Mouse (Mus musculus) embryonic facial prominence, embryonic 11.5 days (tissue): ENCODE measurements around the gene Gm20219. TPM values are rescaled to one million over a fixed set of nuclear protein-coding genes. Genes with fewer than 3 reads are reported as not detected.

ENCODE experiments used
- ATAC-seq: fragments of 200-750 bp; cut with Nextera tagmentation; replicated peaks from 2 replicates; pipeline ENCODE4 v1.8.0; 2017; ENCODE audit warnings: low read depth; ENCODE audit not compliant: insufficient number of reproducible peaks, low FRiP score, low TSS enrichment
- DNase-seq: peaks from one replicate; pipeline ENCODE4 v3.0.0-alpha.2; 2015; ENCODE audit warnings: low spot score
- H3K27ac ChIP-seq: fragments of 300-500 bp; sonication (generic); replicated peaks from 2 replicates; pipeline ENCODE4 v1.5.1; 2014; ENCODE audit warnings: mild to moderate bottlenecking, low read depth, low read length, control low read depth
- H3K27me3 ChIP-seq: fragments of 300-500 bp; sonication (generic); 2 replicates; pipeline ENCODE4 v1.6.1; 2014; ENCODE audit warnings: mild to moderate bottlenecking, low read length, moderate library complexity, mixed read lengths; ENCODE audit not compliant: control insufficient read depth, insufficient read depth
- H3K36me3 ChIP-seq: fragments of 300-500 bp; sonication (generic); replicated peaks from 2 replicates; pipeline ENCODE4 v1.6.1; 2014; ENCODE audit warnings: low read depth, mild to moderate bottlenecking, low read length, moderate library complexity, mixed read lengths; ENCODE audit not compliant: control insufficient read depth, insufficient read depth
- H3K4me1 ChIP-seq: fragments of 300-500 bp; sonication (generic); 2 replicates; pipeline ENCODE4 v1.6.1; 2014; ENCODE audit warnings: low read length, mixed read lengths; ENCODE audit not compliant: control insufficient read depth, insufficient read depth
- H3K4me2 ChIP-seq: fragments of 300-500 bp; sonication (generic); 2 replicates; pipeline ENCODE4 v1.6.1; 2014; ENCODE audit warnings: low read depth, mild to moderate bottlenecking, control low read depth, low read length, moderate library complexity
- H3K4me3 ChIP-seq: fragments of 300-500 bp; sonication (generic); 2 replicates; pipeline ENCODE4 v1.5.1; 2014; ENCODE audit warnings: low read depth, low read length, control low read depth
- H3K9ac ChIP-seq: fragments of 300-500 bp; sonication (generic); replicated peaks from 2 replicates; pipeline ENCODE4 v1.6.1; 2014; ENCODE audit warnings: mild to moderate bottlenecking, control low read depth, low read length
- H3K9me3 ChIP-seq: fragments of 300-500 bp; sonication (generic); replicated peaks from 2 replicates; pipeline ENCODE4 v1.6.1; 2016; ENCODE audit warnings: mild to moderate bottlenecking, low read length, inconsistent platforms, mixed read lengths; ENCODE audit not compliant: control insufficient read depth
- WGBS: fragments of 180-500 bp; shearing (Covaris S2); extraction: QIAGEN DNeasy Blood & Tissue Kit; methylation state at CpG from one replicate; pipeline ENCODE4 v1.1.7; 2014; 5-methylcytosine and 5-hydroxymethylcytosine counted together
- polyA plus RNA-seq: library from polyadenylated mRNA; unstranded; fragments of >200 nt; fragmentation: Nextera tagmentation; extraction: Ambion mirVana; gene quantifications from 2 replicates; pipeline ENCODE4 v1.2.1, GENCODE M21; 2014

The Gm20219 gene
- polyA plus RNA-seq, 1 experiment from 2014 or later, result 0.70 TPM

GRCm38 (mm10) chr17:56544699-56545387 is 9.3 kb downstream of the Gm20219 start:
- Histone ChIP-seq H3K27ac (no peak overlapping the region), H3K4me3 (no peak overlapping the region), H3K9ac (no peak overlapping the region), H3K4me2 (no peak overlapping the region), H3K4me1 (no peaks in the 10 kb centered on the region), H3K36me3 (no peaks in the 10 kb centered on the region), H3K27me3 (no peaks in the 10 kb centered on the region), H3K9me3 (no peaks in the 10 kb centered on the region)
- DNase-seq, result no peak
- WGBS, result 75% methylated on average over 7 of the region's 7 CpGs
- ATAC-seq, result no peak

GRCm38 (mm10) chr17:56543684-56544224 is 10.4 kb downstream of the Gm20219 start:
- Histone ChIP-seq H3K36me3 (no peaks in the 10 kb centered on the region), H3K4me1 (no peaks in the 10 kb centered on the region), H3K27ac (no peak overlapping the region), H3K4me2 (no peak overlapping the region), H3K27me3 (no peaks in the 10 kb centered on the region), H3K9ac (no peak overlapping the region), H3K9me3 (no peaks in the 10 kb centered on the region), H3K4me3 (no peak overlapping the region)
- WGBS, result 78% methylated on average over 3 of the region's 3 CpGs
- ATAC-seq (no peak), DNase-seq (no peak)

- H3K27ac ChIP-seq, result no peak overlapping the region
- ATAC-seq (no peak), DNase-seq (no peak)
- no peak overlapping the region for H3K4me2 ChIP-seq
- 51% methylated on average over 8 of the region's 8 CpGs for WGBS
- H3K36me3 ChIP-seq, result no peaks in the 10 kb centered on the region
- H3K9ac ChIP-seq, result no peak overlapping the region
- H3K27me3 ChIP-seq, result no peaks in the 10 kb centered on the region
- H3K4me1 ChIP-seq, result no peaks in the 10 kb centered on the region
- H3K9me3 ChIP-seq, result no peaks in the 10 kb centered on the region
- no peak overlapping the region for H3K4me3 ChIP-seq
Measured at GRCm38 (mm10) chr17:56542736-56543135, 11.5 kb downstream of the Gm20219 start.

GRCm38 (mm10) chr17:56540562-56540975 is 13.6 kb downstream of the Gm20219 start:
- no peak overlapping the region for H3K9ac ChIP-seq
- peak; percentile 41; the same call in 1 of the 2 replicates for ATAC-seq
- no peak for DNase-seq
- H3K4me1 ChIP-seq, result no peaks in the 10 kb centered on the region
- H3K4me3 ChIP-seq, result no peak overlapping the region
- no peaks in the 10 kb centered on the region for H3K9me3 ChIP-seq
- H3K36me3 ChIP-seq, result no peaks in the 10 kb centered on the region
- H3K27ac ChIP-seq, result no peak overlapping the region
- 38% methylated on average over 6 of the region's 6 CpGs for WGBS
- H3K27me3 ChIP-seq, result no peaks in the 10 kb centered on the region
- H3K4me2 ChIP-seq, result no peak overlapping the region

GRCm38 (mm10) chr17:56537912-56538311 is 16.3 kb downstream of the Gm20219 start:
- 23% methylated on average over 8 of the region's 8 CpGs for WGBS
- peak; percentile 30; the same call in 1 of the 2 replicates for ATAC-seq

GRCm38 (mm10) chr17:56536874-56537273 is 17.3 kb downstream of the Gm20219 start:
- Histone ChIP-seq H3K27me3 (no peaks in the 10 kb centered on the region), H3K9me3 (no peaks in the 10 kb centered on the region), H3K4me2 (no peak overlapping the region), H3K27ac (no peak overlapping the region), H3K9ac (no peak overlapping the region), H3K4me1 (no peaks in the 10 kb centered on the region), H3K4me3 (no peak overlapping the region), H3K36me3 (no peaks in the 10 kb centered on the region)
- ATAC-seq, result no peak
- no peak for DNase-seq
- WGBS, result 64% methylated on average over 3 of the region's 3 CpGs

More at GRCm38 (mm10) chr17:56537912-56538311, 16.3 kb downstream of the Gm20219 start:
- no peak overlapping the region for H3K4me3 ChIP-seq
- H3K36me3 ChIP-seq, result no peaks in the 10 kb centered on the region
- H3K27ac ChIP-seq, result no peak overlapping the region
- H3K4me2 ChIP-seq, result no peak overlapping the region
- no peaks in the 10 kb centered on the region for H3K9me3 ChIP-seq
- H3K9ac ChIP-seq, result no peak overlapping the region
- peak; percentile 26 for DNase-seq
- H3K4me1 ChIP-seq, result no peaks in the 10 kb centered on the region
- H3K27me3 ChIP-seq, result no peaks in the 10 kb centered on the region

- H3K27me3 ChIP-seq, result no peaks in the 10 kb centered on the region
- DNase-seq, result no peak
- H3K9ac ChIP-seq, result no peak overlapping the region
- H3K36me3 ChIP-seq, result no peaks in the 10 kb centered on the region
- no peak for ATAC-seq
- no peaks in the 10 kb centered on the region for H3K9me3 ChIP-seq
- no peak overlapping the region for H3K4me3 ChIP-seq
- no peak overlapping the region for H3K27ac ChIP-seq
- H3K4me1 ChIP-seq, result no peaks in the 10 kb centered on the region
- no peak overlapping the region for H3K4me2 ChIP-seq
- 68% methylated on average over 14 of the region's 14 CpGs for WGBS
Measured at GRCm38 (mm10) chr17:56536192-56536591, 18.0 kb downstream of the Gm20219 start.

- no peak for DNase-seq
- 71% methylated on average over 4 of the region's 4 CpGs for WGBS
- no peak for ATAC-seq
- Histone ChIP-seq H3K36me3 (no peaks in the 10 kb centered on the region), H3K27me3 (no peaks in the 10 kb centered on the region), H3K27ac (no peak overlapping the region), H3K9me3 (no peaks in the 10 kb centered on the region), H3K4me1 (no peaks in the 10 kb centered on the region), H3K9ac (no peak overlapping the region), H3K4me3 (no peak overlapping the region), H3K4me2 (no peak overlapping the region)
Measured at GRCm38 (mm10) chr17:56524943-56525342, 29.2 kb downstream of the Gm20219 start.
